Mouse (Mus musculus) CH12.LX (cell line): ENCODE results near the gene Synpo2l. TPM values are rescaled to one million over a fixed set of nuclear protein-coding genes. Genes with fewer than 3 reads are reported as not detected.

Experiments used
- DNase-seq: peaks from one replicate; pipeline ENCODE4 v3.0.0-alpha.2; 2013; ENCODE audit errors: extremely low read depth
- H3K27ac ChIP-seq: 2 replicates; pipeline ENCODE4 v1.5.1; 2012; ENCODE audit warnings: low read depth, mild to moderate bottlenecking, control low read depth, moderate library complexity; ENCODE audit not compliant: insufficient read depth
- H3K27me3 ChIP-seq: replicated peaks from 2 replicates; pipeline ENCODE3; 2012; ENCODE audit warnings: inconsistent platforms
- H3K36me3 ChIP-seq, 2 experiments: replicated peaks in 1 of 2; 2 replicates each; pipeline versions ENCODE3 to v1.6.1; 2012; ENCODE audit warnings: inconsistent platforms in 1 of 2, low read length in 1 of 2, mild to moderate bottlenecking in 1 of 2, mixed read lengths in 1 of 2, moderate library complexity in 1 of 2; ENCODE audit not compliant: control insufficient read depth in 1 of 2, insufficient read depth in 1 of 2
- H3K4me1 ChIP-seq, 2 experiments: 2 replicates each; pipeline ENCODE4 v1.6.1; 2012; ENCODE audit warnings: inconsistent platforms in 1 of 2, moderate library complexity in 1 of 2; ENCODE audit not compliant: insufficient read depth in 2 of 2, control insufficient read depth in 1 of 2
- H3K4me2 ChIP-seq: 2 replicates; pipeline ENCODE4 v1.6.1; 2012; ENCODE audit warnings: low read depth, mild to moderate bottlenecking, control low read depth; ENCODE audit not compliant: poor library complexity, insufficient read depth, severe bottlenecking
- H3K4me3 ChIP-seq, 3 experiments: fragments of 150-350 bp in 1 of 3; sonication (generic) in 1 of 3; replicated peaks in 1 of 3; 2 replicates each; pipeline versions ENCODE3 to v1.5.1; 2011 to 2012; ENCODE audit warnings: low read depth in 2 of 3, low read length in 2 of 3, mild to moderate bottlenecking in 2 of 3, moderate library complexity in 2 of 3, control low read depth in 1 of 3, improper control_type of control experiment in 1 of 3, inconsistent platforms in 1 of 3, mixed read lengths in 1 of 3; ENCODE audit not compliant: poor library complexity in 1 of 3
- H3K79me2 ChIP-seq: replicated peaks from 2 replicates; pipeline ENCODE4 v1.6.1; 2012; ENCODE audit warnings: mild to moderate bottlenecking, moderate library complexity; ENCODE audit not compliant: control insufficient read depth, poor library complexity, insufficient read depth, severe bottlenecking; ENCODE audit errors: extremely low read depth
- H3K9ac ChIP-seq: 2 replicates; pipeline ENCODE4 v1.6.1; 2012; ENCODE audit warnings: low read depth, mild to moderate bottlenecking, control low read depth, moderate library complexity; ENCODE audit not compliant: insufficient read depth
- H3K9me3 ChIP-seq: replicated peaks from 2 replicates; pipeline ENCODE3; 2012; ENCODE audit warnings: low read length, inconsistent platforms, mixed read lengths
- BHLHE40 ChIP-seq: IDR thresholded peaks from 2 replicates; pipeline ENCODE4 v1.6.1; 2011; ENCODE audit warnings: mild to moderate bottlenecking, low read depth, low read length, improper control_type of control experiment
- CHD1 ChIP-seq: IDR thresholded peaks from 2 replicates; pipeline ENCODE4 v1.6.1; 2012; ENCODE audit warnings: low read depth, low read length, improper control_type of control experiment, inconsistent platforms
- CHD2 ChIP-seq: IDR thresholded peaks from 2 replicates; pipeline ENCODE4 v1.6.1; 2011; ENCODE audit warnings: low read length, improper control_type of control experiment
- CTCF ChIP-seq, 2 experiments: IDR thresholded peaks in 1 of 2; conservative IDR thresholded peaks in 1 of 2; 2 replicates each; pipeline ENCODE4 v1.5.1; 2011 to 2012; ENCODE audit warnings: low read depth in 2 of 2, low read length in 2 of 2, improper control_type of control experiment in 1 of 2, inconsistent platforms in 1 of 2, mild to moderate bottlenecking in 1 of 2, moderate library complexity in 1 of 2
- E2F4 ChIP-seq: IDR thresholded peaks from 2 replicates; pipeline ENCODE4 v1.6.1; 2011; ENCODE audit warnings: low read depth, low read length, improper control_type of control experiment; ENCODE audit not compliant: insufficient replicate concordance
- EP300 ChIP-seq: IDR thresholded peaks from 2 replicates; pipeline ENCODE4 v1.6.1; 2011; ENCODE audit warnings: low read length, improper control_type of control experiment
- ETS1 ChIP-seq: conservative IDR thresholded peaks from 2 replicates; pipeline ENCODE4 v1.6.1; 2012; ENCODE audit warnings: low read depth, mild to moderate bottlenecking, inconsistent platforms, low read length, improper control_type of control experiment, moderate library complexity
- GABPA ChIP-seq: IDR thresholded peaks from 2 replicates; pipeline ENCODE4 v1.6.1; 2012; ENCODE audit warnings: low read depth, low read length, improper control_type of control experiment, inconsistent platforms; ENCODE audit not compliant: insufficient replicate concordance
- HCFC1 ChIP-seq: IDR thresholded peaks from 2 replicates; pipeline ENCODE4 v1.6.1; 2012; ENCODE audit warnings: low read depth, mild to moderate bottlenecking, inconsistent platforms, low read length, improper control_type of control experiment
- IRF4 ChIP-seq: IDR thresholded peaks from 2 replicates; pipeline ENCODE4 v1.6.1; 2014; ENCODE audit warnings: low read depth, mild to moderate bottlenecking, inconsistent platforms, low read length, improper control_type of control experiment
- JUN ChIP-seq: IDR thresholded peaks from 2 replicates; pipeline ENCODE4 v1.6.1; 2011; ENCODE audit warnings: low read depth, mild to moderate bottlenecking, low read length, improper control_type of control experiment, moderate library complexity; ENCODE audit not compliant: insufficient read depth
- JUND ChIP-seq: conservative IDR thresholded peaks from 2 replicates; pipeline ENCODE4 v1.6.1; 2011; ENCODE audit warnings: low read depth, low read length, improper control_type of control experiment
- KAT2A ChIP-seq: IDR thresholded peaks from 2 replicates; pipeline ENCODE4 v1.6.1; 2012; ENCODE audit warnings: low read length, improper control_type of control experiment, inconsistent platforms; ENCODE audit not compliant: insufficient replicate concordance
- MAX ChIP-seq: IDR thresholded peaks from 2 replicates; pipeline ENCODE4 v1.6.1; 2011; ENCODE audit warnings: low read length, improper control_type of control experiment
- MAZ ChIP-seq: IDR thresholded peaks from 2 replicates; pipeline ENCODE4 v1.6.1; 2012; ENCODE audit warnings: low read depth, mild to moderate bottlenecking, inconsistent platforms, low read length, improper control_type of control experiment, moderate library complexity
- MEF2A ChIP-seq: IDR thresholded peaks from 2 replicates; pipeline ENCODE4 v1.6.1; 2014; ENCODE audit warnings: low read depth, mild to moderate bottlenecking, inconsistent platforms, low read length, improper control_type of control experiment, borderline replicate concordance
- MXI1 ChIP-seq: IDR thresholded peaks from 2 replicates; pipeline ENCODE4 v1.6.1; 2011; ENCODE audit warnings: mild to moderate bottlenecking, low read depth, low read length, improper control_type of control experiment
- MYC ChIP-seq: IDR thresholded peaks from 2 replicates; pipeline ENCODE4 v1.6.1; 2011; ENCODE audit warnings: low read depth, mild to moderate bottlenecking, improper control_type of control experiment, low read length
- NELFE ChIP-seq: IDR thresholded peaks from 2 replicates; pipeline ENCODE4 v1.6.1; 2011; ENCODE audit warnings: low read depth, low read length, improper control_type of control experiment
- NRF1 ChIP-seq: IDR thresholded peaks from 2 replicates; pipeline ENCODE4 v1.6.1; 2014; ENCODE audit warnings: low read depth, mild to moderate bottlenecking, inconsistent platforms, low read length, improper control_type of control experiment, moderate library complexity
- POLR2A ChIP-seq: IDR thresholded peaks from 2 replicates; pipeline ENCODE4 v1.6.1; 2011; ENCODE audit warnings: low read depth, mild to moderate bottlenecking, improper control_type of control experiment, low read length
- POLR2AphosphoS2 ChIP-seq: IDR thresholded peaks from 2 replicates; pipeline ENCODE4 v1.6.1; 2011; ENCODE audit warnings: low read depth, low read length, improper control_type of control experiment
- RAD21 ChIP-seq: IDR thresholded peaks from 2 replicates; pipeline ENCODE4 v1.6.1; 2011; ENCODE audit warnings: low read depth, mild to moderate bottlenecking, low read length, improper control_type of control experiment, moderate library complexity
- RCOR1 ChIP-seq: conservative IDR thresholded peaks from 2 replicates; pipeline ENCODE4 v1.6.1; 2012; ENCODE audit warnings: low read depth, mild to moderate bottlenecking, inconsistent platforms, low read length, improper control_type of control experiment
- SIN3A ChIP-seq: IDR thresholded peaks from 2 replicates; pipeline ENCODE4 v1.6.1; 2012; ENCODE audit warnings: low read length, improper control_type of control experiment, inconsistent platforms
- SMC3 ChIP-seq: IDR thresholded peaks from 2 replicates; pipeline ENCODE4 v1.6.1; 2011; ENCODE audit warnings: low read depth, low read length, improper control_type of control experiment
- TBP ChIP-seq: conservative IDR thresholded peaks from 2 replicates; pipeline ENCODE4 v1.6.1; 2011; ENCODE audit warnings: low read depth, low read length, improper control_type of control experiment
- TCF12 ChIP-seq: IDR thresholded peaks from 2 replicates; pipeline ENCODE4 v1.6.1; 2014; ENCODE audit warnings: low read depth, mild to moderate bottlenecking, inconsistent platforms, low read length, improper control_type of control experiment
- UBTF ChIP-seq: IDR thresholded peaks from 2 replicates; pipeline ENCODE4 v1.6.1; 2012; ENCODE audit warnings: low read depth, mild to moderate bottlenecking, inconsistent platforms, low read length, improper control_type of control experiment, moderate library complexity
- USF1 ChIP-seq: IDR thresholded peaks from 2 replicates; pipeline ENCODE4 v1.6.1; 2014; ENCODE audit warnings: low read depth, mild to moderate bottlenecking, inconsistent platforms, low read length, improper control_type of control experiment
- USF2 ChIP-seq: conservative IDR thresholded peaks from 2 replicates; pipeline ENCODE4 v1.6.1; 2011; ENCODE audit warnings: low read depth, low read length, improper control_type of control experiment
- ZC3H11A ChIP-seq: IDR thresholded peaks from 2 replicates; pipeline ENCODE4 v1.6.1; 2012; ENCODE audit warnings: low read depth, mild to moderate bottlenecking, inconsistent platforms, low read length, improper control_type of control experiment
- ZKSCAN1 ChIP-seq: IDR thresholded peaks from 2 replicates; pipeline ENCODE4 v1.6.1; 2012; ENCODE audit warnings: low read depth, inconsistent platforms, low read length, improper control_type of control experiment, borderline replicate concordance
- ZMIZ1 ChIP-seq: IDR thresholded peaks from 2 replicates; pipeline ENCODE4 v1.6.1; 2012; ENCODE audit warnings: low read depth, mild to moderate bottlenecking, inconsistent platforms, low read length, improper control_type of control experiment
- ZNF384 ChIP-seq: IDR thresholded peaks from 2 replicates; pipeline ENCODE4 v1.6.1; 2012; ENCODE audit warnings: low read depth, low read length, improper control_type of control experiment, inconsistent platforms
- dilution Hi-C: fragments of 300-500 bp; cut with MboI; formaldehyde crosslinking; loops from 2 replicates; pipeline ENCODE4 v1.14.3; 2020; ENCODE audit warnings: low sequenced_read_pairs; ENCODE audit not compliant: extremely low pct_unique_long_range_greater_than_20kb, extremely low pct_ligation_motif_present
- in situ Hi-C: fragments of 300-500 bp; cut with MboI; formaldehyde crosslinking; loops from 3 replicates; pipeline ENCODE4 v1.14.3; 2019; ENCODE audit warnings: low sequenced_read_pairs, low pct_ligation_motif_present, low pct_unique_long_range_greater_than_20kb, mixed read lengths
- polyA plus RNA-seq: library from polyadenylated mRNA; unstranded; fragments of >175 nt; gene quantifications from 2 replicates; pipeline ENCODE4 v1.2.1, GENCODE M21; 2012; ENCODE audit warnings: low read depth; ENCODE audit not compliant: insufficient read length
- total RNA-seq, 2 experiments: library from RNA; depleted of rRNA; stranded (reverse); fragments of 300-350 nt in 1 of 2; fragments of >200 nt in 1 of 2; gene quantifications; 2 replicates each; pipeline ENCODE4 v1.2.3; 2012 to 2014

Synpo2l gene
- total and polyA plus RNA-seq, 3 experiments: 0.04 to 0.13 TPM; not detected in 1

DNA sequence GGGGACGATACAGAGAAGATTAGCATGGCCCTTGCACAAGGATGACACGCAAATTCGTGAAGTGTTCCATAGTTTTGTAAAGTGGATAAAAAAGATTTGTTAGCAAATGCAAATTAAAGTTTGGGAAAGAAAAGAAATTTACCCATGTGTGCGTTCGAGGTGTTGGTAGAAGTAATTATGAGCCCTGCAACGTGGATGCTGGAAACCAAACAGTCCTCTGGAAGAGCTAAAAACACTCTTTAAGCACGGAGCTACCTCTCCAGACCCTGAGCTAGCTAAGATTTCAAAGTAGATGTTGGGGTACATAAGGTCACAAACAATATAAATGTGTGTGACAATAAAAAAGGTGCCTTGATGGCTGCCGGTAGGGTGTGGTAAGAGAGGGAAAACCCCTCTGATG, 33.4 kb upstream of the Synpo2l start:
- peak; percentile 16; the same call in 1 of the 2 replicates for TF ChIP-seq HCFC1
- TF ChIP-seq ZKSCAN1: no peak
- no peak for TF ChIP-seq GABPA
- TF ChIP-seq NELFE: no peak
- no peak for TF ChIP-seq USF2
- no peak for TF ChIP-seq SMC3
- TF ChIP-seq EP300: no peak
- no peak for TF ChIP-seq USF1
- no peak for TF ChIP-seq CTCF (conservative IDR thresholded peaks at IDR 0.05 in 1 of 2, IDR thresholded peaks at IDR 0.05 in 1 of 2; ENCODE audit: low read depth in 2 of 2, low read length in 2 of 2)
- TF ChIP-seq TBP: 0 out of 2 replicates have a peak, but pooled peaks have one; percentile 4
- no peak for TF ChIP-seq NRF1
- no peak for TF ChIP-seq KAT2A
- no peak for TF ChIP-seq RCOR1
- 0 out of 2 replicates have a peak, but pooled peaks have one; percentile 32 for TF ChIP-seq MAX
- peak; percentile 58; the same call in 1 of the 2 replicates for TF ChIP-seq MXI1
- TF ChIP-seq JUND: no peak
- TF ChIP-seq MYC: peak; percentile 50; the same call in 1 of the 2 replicates
- no peak for TF ChIP-seq SIN3A
- no peak for TF ChIP-seq IRF4
- no peak for TF ChIP-seq ETS1
- no peak for TF ChIP-seq MAZ
- TF ChIP-seq MEF2A: no peak
- no peak for TF ChIP-seq TCF12
- no peak for TF ChIP-seq ZMIZ1
- TF ChIP-seq CHD2: no peak
- TF ChIP-seq ZNF384: no peak
- TF ChIP-seq BHLHE40: no peak
- TF ChIP-seq UBTF: no peak
- no peak for TF ChIP-seq CHD1
- TF ChIP-seq E2F4: no peak
- no peak for TF ChIP-seq RAD21
- TF ChIP-seq JUN: no peak
- TF ChIP-seq POLR2A: no peak
- no peak for TF ChIP-seq ZC3H11A
- no peak for TF ChIP-seq POLR2AphosphoS2
- Histone ChIP-seq H3K27me3 (no peaks in the 10 kb centered on the region), H3K79me2 (peaks cover 73% of the 10 kb centered on the region), H3K27ac (0 out of 2 replicates have a peak overlapping the region, but pooled peaks have one; percentile 33), H3K9ac (peak overlapping the region; percentile 90), H3K36me3 (peaks cover 9 to 50% of the 10 kb centered on the region in 2 experiments), H3K9me3 (no peaks in the 10 kb centered on the region), H3K4me3 (peak overlapping the region; percentile 79 to 96 (median 94)), H3K4me1 (peaks cover 3 to 53% of the 10 kb centered on the region in 2 experiments; a peak in 3 of 4 replicates), H3K4me2 (peak overlapping the region; percentile 96)
- no peak for DNase-seq
- dilution Hi-C loops: no loop called here
- in situ Hi-C loops: no loop called here
